Mouse (Mus musculus) telencephalon, adult 2 months (tissue): ENCODE results near the gene Ren1.

Source experiments
- DNase-seq: peaks from one replicate; pipeline ENCODE4 v3.0.0-alpha.2; 2011; ENCODE audit warnings: low read depth, low spot score

Ren1 gene

GRCm38 (mm10) chr1:133344357-133344756 is 6.0 kb upstream of the Ren1 start:
- DNase-seq, result no peak

GRCm38 (mm10) chr1:133346531-133346930 is 3.8 kb upstream of the Ren1 start:
- DNase-seq, result no peak

GRCm38 (mm10) chr1:133347226-133347625 is 3.1 kb upstream of the Ren1 start:
- DNase-seq, result no peak

- DNase-seq, result no peak
Observed at GRCm38 (mm10) chr1:133347693-133348520, 2.4 kb upstream of the Ren1 start.

- DNase-seq, result no peak
Observed at GRCm38 (mm10) chr1:133351762-133352161, 1.5 kb downstream of the Ren1 start.

GRCm38 (mm10) chr1:133353371-133353809 is 3.1 kb downstream of the Ren1 start:
- peak; percentile 62 for DNase-seq

GRCm38 (mm10) chr1:133355469-133355868 is 5.2 kb downstream of the Ren1 start:
- DNase-seq, result no peak

GRCm38 (mm10) chr1:133355912-133356311 is 5.6 kb downstream of the Ren1 start:
- DNase-seq, result no peak

GRCm38 (mm10) chr1:133356330-133356729 is 6.0 kb downstream of the Ren1 start:
- DNase-seq, result no peak

- no peak for DNase-seq
Observed at GRCm38 (mm10) chr1:133361006-133361405, 10.7 kb downstream of the Ren1 start.

GRCm38 (mm10) chr1:133362103-133362502 is 11.8 kb downstream of the Ren1 start:
- DNase-seq, result no peak

- no peak for DNase-seq
Observed at GRCm38 (mm10) chr1:133363276-133364021, 13.1 kb downstream of the Ren1 start, which contains the start of gene Etnk2. TSS of gene Etnk2 (plus strand) at chr1:133363572.

GRCm38 (mm10) chr1:133364022-133364630 is 13.8 kb downstream of the Ren1 start:
- no peak for DNase-seq

GRCm38 (mm10) chr1:133364890-133365289 is 14.6 kb downstream of the Ren1 start:
- no peak for DNase-seq

- DNase-seq, result no peak
Observed at GRCm38 (mm10) chr1:133366951-133367605, 16.8 kb downstream of the Ren1 start.

- no peak for DNase-seq
Observed at GRCm38 (mm10) chr1:133367606-133368488, 17.5 kb downstream of the Ren1 start.

- peak; percentile 49 for DNase-seq
Observed at GRCm38 (mm10) chr1:133368644-133369043, 18.3 kb downstream of the Ren1 start.

GRCm38 (mm10) chr1:133370352-133370751 is 20.0 kb downstream of the Ren1 start:
- no peak for DNase-seq

GRCm38 (mm10) chr1:133371431-133371830 is 21.1 kb downstream of the Ren1 start:
- DNase-seq, result no peak

GRCm38 (mm10) chr1:133372113-133372512 is 21.8 kb downstream of the Ren1 start:
- no peak for DNase-seq
